Mouse (Mus musculus) lung, embryonic 14.5 days (tissue): ENCODE data around the gene Col6a6. TPM values are rescaled to one million over a fixed set of nuclear protein-coding genes. Genes with fewer than 3 reads are reported as not detected.

Experiments
- ATAC-seq: fragments of 200-750 bp; cut with Nextera tagmentation; 2 replicates; pipeline ENCODE4 v1.8.0; 2017; ENCODE audit warnings: mild to moderate bottlenecking, moderate TSS enrichment, moderate library complexity; ENCODE audit not compliant: insufficient read depth
- DNase-seq: peaks from one replicate; pipeline ENCODE4 v3.0.0-alpha.2; 2015
- H3K27ac ChIP-seq: fragments of 300-500 bp; sonication (generic); 2 replicates; pipeline ENCODE4 v1.5.1; 2014; ENCODE audit warnings: low read depth, mild to moderate bottlenecking, moderate library complexity
- H3K27me3 ChIP-seq: fragments of 300-500 bp; sonication (generic); 2 replicates; pipeline ENCODE4 v1.6.1; 2014; ENCODE audit warnings: low read length, control low read depth; ENCODE audit not compliant: insufficient read depth
- H3K36me3 ChIP-seq: fragments of 300-500 bp; sonication (generic); 2 replicates; pipeline ENCODE4 v1.6.1; 2014; ENCODE audit warnings: control low read depth; ENCODE audit not compliant: insufficient read depth
- H3K4me1 ChIP-seq: fragments of 300-500 bp; sonication (generic); 2 replicates; pipeline ENCODE4 v1.6.1; 2014; ENCODE audit warnings: antibody characterized with exemption, control low read depth; ENCODE audit not compliant: insufficient read depth
- H3K4me2 ChIP-seq: fragments of 300-500 bp; sonication (generic); 2 replicates; pipeline ENCODE4 v1.6.1; 2014; ENCODE audit warnings: mild to moderate bottlenecking
- H3K4me3 ChIP-seq: fragments of 300-500 bp; sonication (generic); 2 replicates; pipeline ENCODE4 v1.5.1; 2014; ENCODE audit warnings: low read depth, low read length
- H3K9ac ChIP-seq: fragments of 300-500 bp; sonication (generic); 2 replicates; pipeline ENCODE4 v1.6.1; 2014
- H3K9me3 ChIP-seq: fragments of 300-500 bp; sonication (generic); 2 replicates; pipeline ENCODE4 v1.6.1; 2016; ENCODE audit warnings: low read depth, low read length, control low read depth
- CTCF ChIP-seq: IDR thresholded peaks from 2 replicates; pipeline ENCODE4 v1.5.1; 2016; ENCODE audit warnings: antibody characterized with exemption, low read depth
- WGBS: fragments of 180-500 bp; shearing (Covaris S2); extraction: QIAGEN DNeasy Blood & Tissue Kit; methylation state at CpG from one replicate; pipeline ENCODE4 v1.1.7; 2014; 5-methylcytosine and 5-hydroxymethylcytosine counted together
- polyA plus RNA-seq: library from polyadenylated mRNA; unstranded; fragments of >200 nt; fragmentation: Nextera tagmentation; extraction: Ambion mirVana; gene quantifications from 2 replicates; pipeline ENCODE4 v1.2.1, GENCODE M21; 2014

The Col6a6 gene
- polyA plus RNA-seq, 1 experiment from 2014 or later: 1.3 TPM

- Histone ChIP-seq H3K4me1 (no peaks in the 10 kb centered on the region), H3K4me3 (no peak overlapping the region), H3K27me3 (no peaks in the 10 kb centered on the region), H3K27ac (no peak overlapping the region), H3K36me3 (no peaks in the 10 kb centered on the region), H3K4me2 (no peak overlapping the region), H3K9me3 (no peaks in the 10 kb centered on the region), H3K9ac (no peak overlapping the region)
- DNase-seq (no peak), ATAC-seq (no peak)
- TF ChIP-seq CTCF: no peak
- 79% methylated on average over 7 of the region's 7 CpGs for WGBS
These were observed 108.6 kb downstream of the Col6a6 start for GRCm38 (mm10) chr9:105719367-105719766.

- Histone ChIP-seq H3K9ac (no peak overlapping the region), H3K4me2 (no peak overlapping the region), H3K27ac (no peak overlapping the region), H3K36me3 (no peaks in the 10 kb centered on the region), H3K4me3 (no peak overlapping the region), H3K27me3 (no peaks in the 10 kb centered on the region), H3K4me1 (no peaks in the 10 kb centered on the region), H3K9me3 (no peaks in the 10 kb centered on the region)
- DNase-seq (no peak), ATAC-seq (no peak)
- WGBS: 86% methylated on average over 3 of the region's 3 CpGs
- TF ChIP-seq CTCF: no peak
These were observed 115.9 kb downstream of the Col6a6 start for GRCm38 (mm10) chr9:105712049-105712448.

- DNase-seq (no peak), ATAC-seq (no peak)
- Histone ChIP-seq H3K9me3 (no peaks in the 10 kb centered on the region), H3K9ac (no peak overlapping the region), H3K4me3 (no peak overlapping the region), H3K4me2 (no peak overlapping the region), H3K27ac (no peak overlapping the region), H3K27me3 (no peaks in the 10 kb centered on the region), H3K4me1 (no peaks in the 10 kb centered on the region), H3K36me3 (no peaks in the 10 kb centered on the region)
- 91% methylated on average over 1 of the region's 1 CpGs for WGBS
- TF ChIP-seq CTCF: no peak
These were observed 122.9 kb downstream of the Col6a6 start for GRCm38 (mm10) chr9:105705011-105705410.

- no peaks in the 10 kb centered on the region for H3K9me3 ChIP-seq
- WGBS: 84% methylated on average over 16 of the region's 16 CpGs
These were observed 123.6 kb downstream of the Col6a6 start for GRCm38 (mm10) chr9:105704226-105704932.

GRCm38 (mm10) chr9:105701966-105702365 is 126.0 kb downstream of the Col6a6 start:
- WGBS: 42% methylated on average over 9 of the region's 9 CpGs
- Histone ChIP-seq H3K9ac (no peak overlapping the region), H3K4me3 (no peak overlapping the region), H3K9me3 (no peaks in the 10 kb centered on the region), H3K27ac (no peak overlapping the region), H3K4me2 (no peak overlapping the region), H3K27me3 (no peaks in the 10 kb centered on the region), H3K4me1 (peaks cover 14% of the 10 kb centered on the region), H3K36me3 (no peaks in the 10 kb centered on the region)
- ATAC-seq (peak; percentile 22), DNase-seq (peak; percentile 69)
- TF ChIP-seq CTCF: no peak

More at GRCm38 (mm10) chr9:105704226-105704932, 123.6 kb downstream of the Col6a6 start:
- H3K4me2 ChIP-seq: no peak overlapping the region
- H3K4me1 ChIP-seq: no peaks in the 10 kb centered on the region
- ATAC-seq (no peak), DNase-seq (no peak)
- no peak overlapping the region for H3K4me3 ChIP-seq
- no peak for TF ChIP-seq CTCF
- no peaks in the 10 kb centered on the region for H3K27me3 ChIP-seq
- no peaks in the 10 kb centered on the region for H3K36me3 ChIP-seq
- no peak overlapping the region for H3K9ac ChIP-seq
- H3K27ac ChIP-seq: no peak overlapping the region

- H3K36me3 ChIP-seq: no peaks in the 10 kb centered on the region
- no peaks in the 10 kb centered on the region for H3K9me3 ChIP-seq
- H3K4me3 ChIP-seq: no peak overlapping the region
- TF ChIP-seq CTCF: no peak
- H3K4me1 ChIP-seq: peaks cover 21% of the 10 kb centered on the region
- 47% methylated on average over 6 of the region's 6 CpGs for WGBS
- H3K27me3 ChIP-seq: no peaks in the 10 kb centered on the region
- no peak overlapping the region for H3K4me2 ChIP-seq
- no peak overlapping the region for H3K27ac ChIP-seq
- DNase-seq (peak; percentile 43), ATAC-seq (no peak)
- no peak overlapping the region for H3K9ac ChIP-seq
These were observed 127.3 kb downstream of the Col6a6 start for GRCm38 (mm10) chr9:105700702-105701101.

GRCm38 (mm10) chr9:105697764-105698396 is 130.1 kb downstream of the Col6a6 start:
- WGBS: 26% methylated on average over 9 of the region's 9 CpGs
- H3K36me3 ChIP-seq: no peaks in the 10 kb centered on the region
- no peaks in the 10 kb centered on the region for H3K27me3 ChIP-seq
- TF ChIP-seq CTCF: no peak
- H3K9ac ChIP-seq: no peak overlapping the region
- H3K27ac ChIP-seq: peak overlapping the region; percentile 13; the same call in 1 of the 2 replicates
- peak overlapping the region; percentile 18; the same call in 1 of the 2 replicates for H3K4me2 ChIP-seq
- ATAC-seq (peak; percentile 79), DNase-seq (peak; percentile 94)
- peaks cover 21% of the 10 kb centered on the region for H3K4me1 ChIP-seq
- no peak overlapping the region for H3K4me3 ChIP-seq
- H3K9me3 ChIP-seq: no peaks in the 10 kb centered on the region
